Mouse (Mus musculus): Measurements from ENCODE around the gene Tmem129. TPM values are rescaled to one million over a fixed set of nuclear protein-coding genes. Genes with fewer than 3 reads are reported as not detected.

The Tmem129 gene
- polyA plus RNA-seq (2015; fragmentation: Nextera tagmentation; extraction: Ambion mirVana) = 31.0 and 31.5 TPM in 2 replicates

GRCm38 (mm10) chr5:33657787-33658663 lies at the start of gene Tmem129, which contains the start of gene Tacc3:
TSS of gene Tmem129 (minus strand) at chr5:33658416.
TSS of gene Tacc3 (plus strand) at chr5:33658128.

GRCm38 (mm10) chr5:33651921-33652782 lies 6.1 kb downstream of the Tmem129 start, which contains the start of gene Slbp:
TSS of gene Slbp (minus strand) at chr5:33652574.

GRCm38 (mm10) chr5:33629301-33629987 lies 28.8 kb downstream of the Tmem129 start, which contains the start of the genes Fam53a and Gm9903:
TSS of gene Fam53a (minus strand) at chr5:33629635.
TSS of gene Gm9903 (plus strand) at chr5:33629925.

Other genes starting within 250 kb of the Tmem129 start
- gene Nkx1-1, start 224.4 kb downstream of the Tmem129 start, polyA plus RNA-seq (2015; fragmentation: Nextera tagmentation; extraction: Ambion mirVana) = not detected in 2 replicates
- gene Fam53a, start 28.8 kb downstream of the Tmem129 start, polyA plus RNA-seq (2015; fragmentation: Nextera tagmentation; extraction: Ambion mirVana) = 48.8 and 49.9 TPM in 2 replicates
- gene Gm9903, start 28.5 kb downstream of the Tmem129 start, polyA plus RNA-seq (2015; fragmentation: Nextera tagmentation; extraction: Ambion mirVana) = 2.4 and 3.0 TPM in 2 replicates
- gene Slbp, start 5.8 kb downstream of the Tmem129 start, polyA plus RNA-seq (2015; fragmentation: Nextera tagmentation; extraction: Ambion mirVana) = 57.1 and 69.1 TPM in 2 replicates
- 38.3 and 40.5 TPM in 2 replicates for gene Tacc3, start 288 bp downstream of the Tmem129 start, polyA plus RNA-seq (2015; fragmentation: Nextera tagmentation; extraction: Ambion mirVana)
- 0.50 and 1.3 TPM in 2 replicates for gene Fgfr3, start 63.3 kb upstream of the Tmem129 start, polyA plus RNA-seq (2015; fragmentation: Nextera tagmentation; extraction: Ambion mirVana)
- gene Letm1, start 124.4 kb upstream of the Tmem129 start, polyA plus RNA-seq (2015; fragmentation: Nextera tagmentation; extraction: Ambion mirVana) = 34.0 and 35.0 TPM in 2 replicates
- 10.8 and 11.3 TPM in 2 replicates for gene Nsd2, start 162.3 kb upstream of the Tmem129 start, polyA plus RNA-seq (2015; fragmentation: Nextera tagmentation; extraction: Ambion mirVana)